In genomic region chr1:179031581-179031980, GRCm38 (mm10) we compare ENCODE assay signal across 8 mouse cellular contexts.
"Had no signal": no experiment of that assay in that cellular context is flagged by ENCODE, and none has a peak within 500 bp of the region (broad histone marks: within the 10 kb centered on the region; RNA-seq: fewer than 3 reads in every experiment).

No protein-coding gene starts in this region.

- ATAC-seq: lung, postnatal 0 days had no signal

- DNase-seq: kidney, postnatal 10 days; kidney, postnatal 4 days; left cerebral cortex, postnatal 4 days; lung, adult 2 months; lung, postnatal 36 days; midbrain, embryonic 14.5 days; thymus, postnatal 14 days had no signal
